Mouse (Mus musculus) olfactory bulb, adult 2 months (tissue): ENCODE measurements around the gene Olfr1440.

ENCODE experiments used
- CTCF ChIP-seq: fragments of 200-500 bp; IDR thresholded peaks from 2 replicates; pipeline ENCODE4 v1.5.1; 2012; ENCODE audit warnings: low read depth, mild to moderate bottlenecking, low read length, moderate library complexity; ENCODE audit not compliant: insufficient read depth
- POLR2A ChIP-seq: fragments of 200-500 bp; IDR thresholded peaks from 2 replicates; pipeline ENCODE4 v1.6.1; 2012; ENCODE audit warnings: mild to moderate bottlenecking, low read depth, low read length, moderate library complexity; ENCODE audit not compliant: insufficient read depth

DNA sequence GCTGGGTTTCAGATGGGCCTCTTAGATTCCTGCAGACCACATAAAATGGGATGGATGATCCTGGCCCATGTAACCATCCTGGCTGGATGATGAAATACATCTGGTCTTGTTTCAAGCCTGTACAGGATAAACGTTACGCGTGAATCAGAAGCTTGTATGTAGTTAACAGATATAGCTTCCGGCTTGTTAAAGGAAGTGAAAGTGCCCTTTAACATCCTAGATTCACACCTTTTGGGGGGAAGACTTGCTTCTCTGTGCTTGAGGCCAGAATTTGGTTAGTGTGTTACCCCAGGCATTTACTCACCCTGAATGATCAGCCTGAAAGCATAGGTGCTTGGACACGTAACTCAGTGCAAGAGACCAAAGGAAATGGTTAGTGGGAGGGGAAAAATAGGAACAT, 40.0 kb downstream of the Olfr1440 start:
- TF ChIP-seq CTCF (no peak), POLR2A (no peak)
